Mouse (Mus musculus) stomach, postnatal 0 days (tissue): ENCODE data around the gene Parl.

Experiments used
- CTCF ChIP-seq: IDR thresholded peaks from 2 replicates; pipeline ENCODE4 v1.5.1; 2016; ENCODE audit warnings: antibody characterized with exemption, low read depth, mild to moderate bottlenecking, moderate library complexity
- EP300 ChIP-seq: optimal IDR thresholded peaks from 2 replicates; pipeline ENCODE3; 2016; ENCODE audit warnings: antibody characterized with exemption

GRCm38 (mm10) chr16:20272994-20273393 is 29.2 kb downstream of the Parl start:
- TF ChIP-seq CTCF (no peak), EP300 (no peak)
